Mouse (Mus musculus) erythroblast, embryonic 14.5 days (primary cell): Measurements from ENCODE around the gene Pllp.

Source experiments
- GATA1 ChIP-seq: IDR thresholded peaks from 2 replicates; pipeline ENCODE4 v1.6.1; 2012; ENCODE audit warnings: low read length, inconsistent platforms, mixed read lengths
- TAL1 ChIP-seq: IDR thresholded peaks from 3 replicates; pipeline ENCODE4 v1.6.1; 2012; ENCODE audit warnings: low read length, inconsistent platforms, mixed read lengths

DNA sequence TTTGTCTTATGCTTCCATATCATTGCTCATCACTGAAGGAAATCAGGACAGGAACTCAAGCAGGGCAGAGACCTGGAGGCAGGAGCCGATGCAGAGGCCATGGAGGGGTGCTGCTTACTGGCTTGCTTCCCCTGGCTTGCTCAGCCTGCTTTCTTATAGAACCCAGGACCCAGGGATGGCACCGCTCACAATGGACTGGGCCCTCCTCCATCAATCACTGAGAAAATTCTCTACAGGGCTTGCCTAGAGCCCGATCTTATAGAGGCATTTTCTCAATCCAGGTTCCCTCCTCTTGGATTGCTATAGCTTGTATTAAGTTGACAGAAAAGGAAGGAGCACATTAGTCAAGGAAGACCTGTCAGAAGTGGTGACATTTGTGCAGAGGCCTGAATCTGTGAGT lies 488 bp upstream of the Pllp start:
- TF ChIP-seq TAL1 (no peak), GATA1 (no peak)
